Mouse (Mus musculus): ENCODE data around the gene Mrps18b. TPM values are rescaled to one million over a fixed set of nuclear protein-coding genes. Genes with fewer than 3 reads are reported as not detected.

Mrps18b gene
- polyA plus RNA-seq, 1 experiment from 2014 or later, result 63.6 TPM

DNA sequence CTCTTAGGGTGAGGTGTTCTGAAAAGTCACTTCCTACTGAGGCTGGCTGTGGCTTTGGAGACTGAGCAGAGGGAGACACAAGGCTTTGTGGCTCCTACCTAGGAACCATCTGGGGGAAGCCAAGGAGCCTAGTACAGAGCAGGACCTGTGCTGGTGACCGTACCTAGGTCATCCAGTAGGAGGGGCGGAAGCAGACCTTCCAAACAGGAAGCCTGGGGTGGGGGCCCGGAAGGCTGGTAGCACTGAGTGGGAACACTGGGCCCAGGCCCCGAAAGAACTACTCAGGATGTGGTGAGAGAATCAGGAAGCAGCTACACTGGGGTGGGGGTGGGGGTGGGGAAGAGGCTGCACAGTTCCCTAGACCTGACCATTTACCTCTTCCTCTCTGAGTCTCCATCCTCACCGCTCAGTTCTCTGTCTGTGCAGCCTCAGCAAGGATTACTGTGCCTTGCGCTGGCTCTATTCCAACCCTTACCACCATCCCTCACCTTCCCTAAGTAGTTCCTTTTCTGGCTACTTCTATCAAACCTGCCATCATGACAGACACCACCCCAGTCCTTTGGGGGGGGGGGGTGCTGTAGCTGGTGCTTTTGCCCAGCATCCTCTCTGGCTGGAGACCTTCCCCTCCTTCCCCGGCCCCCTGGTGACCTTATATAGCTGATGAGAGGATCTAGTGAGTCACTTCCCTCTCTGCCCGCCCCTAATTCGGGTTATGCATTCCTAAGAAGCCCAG is 45.9 kb downstream of the Mrps18b start:
- ATAC-seq (ENCODE audit: low FRiP score) (no peak), DNase-seq (ENCODE audit: low spot score) (no peak)
- WGBS, result 71% methylated on average over 9 of the region's 9 CpGs
- peak overlapping the region; percentile 75 for H3K4me3 ChIP-seq (replicated peaks; ENCODE audit: low read length)
- no peaks in the 10 kb centered on the region for H3K27me3 ChIP-seq (ENCODE audit: control insufficient read depth, insufficient read depth, low read length)
- H3K36me3 ChIP-seq (replicated peaks; ENCODE audit: control insufficient read depth, insufficient read depth), result peaks cover 35% of the 10 kb centered on the region
- no peaks in the 10 kb centered on the region for H3K9me3 ChIP-seq (ENCODE audit: control insufficient read depth, low read length)
- peak overlapping the region; percentile 99 for H3K4me2 ChIP-seq (replicated peaks)
- H3K4me1 ChIP-seq (replicated peaks; ENCODE audit: control insufficient read depth, insufficient read depth, low read length), result peaks cover 59% of the 10 kb centered on the region
- peak overlapping the region; percentile 95 for H3K9ac ChIP-seq
- peak overlapping the region; percentile 98 for H3K27ac ChIP-seq

DNA sequence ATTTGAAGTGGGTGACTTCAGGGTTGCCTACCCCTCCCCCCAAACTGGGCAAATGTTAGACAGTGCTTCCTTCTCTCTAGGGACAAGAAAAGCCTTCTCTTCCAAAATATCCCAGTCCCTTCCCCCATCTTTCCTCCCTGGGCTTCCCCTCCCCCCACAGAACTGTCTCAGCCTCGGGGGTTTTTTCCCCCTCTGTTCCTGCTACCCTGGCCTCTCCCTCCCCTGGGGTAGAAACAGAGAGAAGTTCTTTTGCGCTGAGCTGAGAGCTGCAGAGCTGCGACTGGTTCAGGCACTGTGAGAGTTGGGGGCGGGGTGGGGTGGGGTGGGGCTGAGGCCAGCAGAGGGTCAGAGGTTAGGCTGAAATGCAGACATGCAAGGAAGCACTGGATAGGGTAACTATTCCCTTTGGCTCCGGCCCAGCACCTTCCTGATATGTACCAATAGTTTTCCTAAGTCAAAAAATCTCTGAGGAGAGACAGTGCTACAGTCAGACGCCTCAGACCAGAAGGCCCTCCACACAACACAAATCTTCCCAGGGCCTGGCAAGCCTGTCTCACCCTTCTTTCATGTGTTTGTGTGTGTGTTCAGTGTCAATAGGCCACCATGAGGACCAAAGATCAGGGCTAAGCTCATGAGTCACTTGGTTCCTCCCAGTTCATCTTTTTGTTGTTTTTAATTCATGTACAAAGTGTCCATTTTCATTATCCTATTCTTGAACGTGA is 46.7 kb downstream of the Mrps18b start:
- DNase-seq (ENCODE audit: low spot score) (peak; percentile 33), ATAC-seq (ENCODE audit: low FRiP score) (no peak)
- peak overlapping the region; percentile 75 for H3K4me3 ChIP-seq (replicated peaks; ENCODE audit: low read length)
- no peaks in the 10 kb centered on the region for H3K27me3 ChIP-seq (ENCODE audit: control insufficient read depth, insufficient read depth, low read length)
- peaks cover 26% of the 10 kb centered on the region for H3K36me3 ChIP-seq (replicated peaks; ENCODE audit: control insufficient read depth, insufficient read depth)
- H3K4me1 ChIP-seq (replicated peaks; ENCODE audit: control insufficient read depth, insufficient read depth, low read length), result peaks cover 67% of the 10 kb centered on the region
- H3K4me2 ChIP-seq (replicated peaks), result peak overlapping the region; percentile 99
- WGBS, result 2% methylated on average over 7 of the region's 7 CpGs
- H3K9me3 ChIP-seq (ENCODE audit: control insufficient read depth, low read length), result no peaks in the 10 kb centered on the region
- peak overlapping the region; percentile 98 for H3K27ac ChIP-seq
- peak overlapping the region; percentile 95 for H3K9ac ChIP-seq

DNA sequence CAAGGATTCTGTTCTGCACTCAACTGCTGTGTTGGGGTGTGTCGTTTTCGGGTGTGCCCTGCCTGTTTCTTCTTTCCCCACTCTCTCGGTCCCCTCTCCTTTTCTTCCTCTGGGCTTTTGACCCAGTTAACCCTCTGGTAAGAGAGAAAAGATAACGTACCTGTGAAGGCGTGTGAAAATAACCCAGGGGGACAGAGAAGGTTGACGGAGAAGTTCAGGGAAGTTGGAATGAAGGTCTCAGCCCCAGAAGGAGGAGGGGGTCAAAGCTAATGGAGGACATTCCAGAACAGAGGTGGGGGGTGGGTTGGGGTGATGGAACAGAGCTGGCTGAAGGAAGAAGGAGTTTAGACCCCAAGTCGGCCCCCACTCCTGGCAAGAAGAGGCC is 47.2 kb downstream of the Mrps18b start:
- DNase-seq (ENCODE audit: low spot score), result no peak

DNA sequence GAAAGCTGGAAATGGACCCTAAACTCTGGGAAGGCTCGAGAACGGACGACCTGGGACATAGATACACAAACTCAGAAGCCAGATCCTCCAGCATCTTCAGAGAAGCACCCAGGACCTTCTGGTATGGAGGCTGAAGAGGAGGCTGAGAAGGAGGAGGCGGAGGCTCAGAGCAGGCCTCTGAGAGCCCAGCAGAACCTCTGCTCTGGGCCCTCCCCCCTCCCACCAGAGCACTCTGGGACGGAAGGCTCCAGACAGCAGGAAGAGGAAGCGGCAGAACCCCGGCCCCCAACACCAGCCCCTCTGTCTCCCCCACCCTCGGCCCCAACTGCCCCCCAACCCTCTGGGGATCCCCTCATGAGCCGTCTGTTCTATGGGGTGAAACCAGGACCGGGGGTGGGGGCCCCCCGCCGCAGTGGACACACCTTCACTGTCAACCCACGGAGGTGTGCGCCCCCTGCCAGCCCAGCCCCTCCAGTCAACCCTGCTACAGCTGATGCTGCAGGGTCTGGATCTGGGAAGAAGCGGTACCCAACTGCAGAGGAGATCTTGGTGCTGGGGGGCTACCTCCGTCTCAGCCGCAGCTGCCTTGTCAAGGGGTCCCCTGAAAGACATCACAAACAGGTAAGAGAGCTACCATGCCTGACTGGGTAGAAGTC is 47.9 kb downstream of the Mrps18b start:
- Histone ChIP-seq H3K4me1 (replicated peaks; ENCODE audit: control insufficient read depth, insufficient read depth, low read length) (peaks cover 65% of the 10 kb centered on the region), H3K27ac (peak overlapping the region; percentile 98), H3K36me3 (replicated peaks; ENCODE audit: control insufficient read depth, insufficient read depth) (peaks cover 15% of the 10 kb centered on the region), H3K4me2 (replicated peaks) (peak overlapping the region; percentile 99), H3K4me3 (replicated peaks; ENCODE audit: low read length) (peak overlapping the region; percentile 75), H3K9me3 (ENCODE audit: control insufficient read depth, low read length) (no peaks in the 10 kb centered on the region), H3K9ac (peak overlapping the region; percentile 95), H3K27me3 (ENCODE audit: control insufficient read depth, insufficient read depth, low read length) (no peaks in the 10 kb centered on the region)
- DNase-seq (ENCODE audit: low spot score) (no peak), ATAC-seq (ENCODE audit: low FRiP score) (no peak)
- 36% methylated on average over 17 of the region's 17 CpGs for WGBS

More for the DNA sequence above, 47.2 kb downstream of the Mrps18b start:
- Histone ChIP-seq H3K4me3 (replicated peaks; ENCODE audit: low read length) (peak overlapping the region; percentile 75), H3K27me3 (ENCODE audit: control insufficient read depth, insufficient read depth, low read length) (no peaks in the 10 kb centered on the region), H3K36me3 (replicated peaks; ENCODE audit: control insufficient read depth, insufficient read depth) (peaks cover 21% of the 10 kb centered on the region), H3K4me1 (replicated peaks; ENCODE audit: control insufficient read depth, insufficient read depth, low read length) (peaks cover 69% of the 10 kb centered on the region), H3K27ac (peak overlapping the region; percentile 98), H3K9me3 (ENCODE audit: control insufficient read depth, low read length) (no peaks in the 10 kb centered on the region), H3K9ac (peak overlapping the region; percentile 95), H3K4me2 (replicated peaks) (peak overlapping the region; percentile 99)
- WGBS, result 8% methylated on average over 7 of the region's 7 CpGs
- no peak for ATAC-seq (ENCODE audit: low FRiP score)

DNA sequence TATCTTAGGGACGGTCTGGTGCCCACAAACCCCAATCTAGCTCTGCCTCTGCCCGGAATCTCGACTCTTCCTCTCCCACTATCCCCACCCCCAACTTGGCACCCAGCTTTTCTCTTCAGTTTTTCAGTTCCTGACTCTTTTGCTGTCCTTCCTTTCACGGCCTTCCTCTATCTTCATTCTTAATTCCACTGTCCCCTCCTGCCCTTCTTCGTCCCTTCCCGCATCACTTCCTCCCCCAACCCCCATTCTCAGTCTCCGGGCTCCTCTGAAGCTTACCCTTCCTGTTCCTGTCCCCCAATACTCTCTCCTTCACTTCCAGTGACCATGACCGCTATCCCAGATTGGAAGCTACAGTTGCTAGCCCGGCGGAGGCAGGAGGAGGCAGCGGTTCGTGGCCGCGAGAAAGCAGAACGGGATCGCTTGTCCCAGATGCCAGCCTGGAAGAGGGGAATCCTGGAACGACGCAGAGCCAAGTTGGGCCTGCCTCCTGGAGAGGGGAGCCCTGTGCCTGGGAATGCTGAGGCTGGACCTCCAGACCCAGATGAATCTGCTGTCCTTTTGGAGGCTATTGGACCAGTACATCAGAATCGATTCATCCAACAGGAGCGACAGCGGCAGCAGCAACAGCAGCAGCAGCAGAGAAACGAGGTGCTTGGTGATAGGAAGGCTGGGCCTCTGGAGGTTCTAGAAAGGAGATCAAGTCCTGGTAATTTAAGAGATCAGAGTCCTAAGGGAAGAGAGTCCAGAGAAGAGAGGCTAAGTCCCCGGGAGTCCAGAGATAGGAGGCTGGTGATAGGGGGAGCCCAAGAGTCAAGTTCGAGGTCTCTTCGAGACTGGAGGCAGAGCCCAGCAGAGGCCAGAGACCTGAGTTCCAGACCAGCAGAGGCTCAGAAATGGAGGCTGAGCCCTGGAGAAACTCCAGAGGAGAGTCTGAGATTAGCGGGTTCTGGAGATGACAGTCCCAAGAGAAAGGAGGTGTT is 49.0 kb downstream of the Mrps18b start:
- H3K27me3 ChIP-seq (ENCODE audit: control insufficient read depth, insufficient read depth, low read length), result no peaks in the 10 kb centered on the region
- H3K4me3 ChIP-seq (replicated peaks; ENCODE audit: low read length), result peak overlapping the region; percentile 75
- peak overlapping the region; percentile 98 for H3K27ac ChIP-seq
- DNase-seq (ENCODE audit: low spot score) (peak; percentile 29), ATAC-seq (ENCODE audit: low FRiP score) (no peak)
- H3K9ac ChIP-seq, result peak overlapping the region; percentile 95
- peaks cover 55% of the 10 kb centered on the region for H3K4me1 ChIP-seq (replicated peaks; ENCODE audit: control insufficient read depth, insufficient read depth, low read length)
- peak overlapping the region; percentile 99 for H3K4me2 ChIP-seq (replicated peaks)
- H3K36me3 ChIP-seq (replicated peaks; ENCODE audit: control insufficient read depth, insufficient read depth), result peaks cover 7% of the 10 kb centered on the region; the same call in 1 of the 2 replicates
- no peaks in the 10 kb centered on the region for H3K9me3 ChIP-seq (ENCODE audit: control insufficient read depth, low read length)
- WGBS, result 6% methylated on average over 26 of the region's 26 CpGs

DNA sequence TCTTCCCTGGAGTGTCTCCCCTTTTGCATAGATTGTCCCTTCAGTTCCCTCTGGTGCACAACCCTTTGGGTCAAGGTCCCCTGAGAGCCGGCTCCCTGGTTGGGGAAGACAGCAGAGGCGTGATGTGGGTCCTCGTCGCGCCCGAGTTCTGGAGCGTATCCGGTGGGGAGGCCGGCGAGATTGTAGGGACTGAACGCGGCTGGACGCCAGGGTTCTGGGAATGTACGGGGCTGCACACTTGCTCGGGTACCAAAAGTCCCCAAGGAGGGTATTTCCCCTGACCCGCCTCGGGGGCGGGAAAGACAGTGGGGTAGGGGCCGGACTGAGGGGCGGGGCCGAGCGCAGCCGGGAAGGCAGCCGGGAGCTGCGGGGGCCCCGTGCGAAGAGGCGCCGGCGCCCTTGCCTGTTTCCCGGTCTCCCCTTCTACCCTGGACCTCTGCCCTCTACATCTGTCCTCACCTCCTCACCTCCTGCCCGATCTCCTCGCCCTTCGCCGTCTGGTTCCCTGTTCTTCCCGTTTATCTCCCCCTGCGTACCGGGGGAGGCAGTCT is 49.8 kb downstream of the Mrps18b start:
- Histone ChIP-seq H3K9ac (peak overlapping the region; percentile 95), H3K4me2 (replicated peaks) (peak overlapping the region; percentile 99), H3K4me1 (replicated peaks; ENCODE audit: control insufficient read depth, insufficient read depth, low read length) (peaks cover 57% of the 10 kb centered on the region), H3K36me3 (replicated peaks; ENCODE audit: control insufficient read depth, insufficient read depth) (peaks cover 7% of the 10 kb centered on the region; the same call in 1 of the 2 replicates), H3K4me3 (replicated peaks; ENCODE audit: low read length) (peak overlapping the region; percentile 75), H3K27ac (peak overlapping the region; percentile 98), H3K27me3 (ENCODE audit: control insufficient read depth, insufficient read depth, low read length) (no peaks in the 10 kb centered on the region), H3K9me3 (ENCODE audit: control insufficient read depth, low read length) (no peaks in the 10 kb centered on the region)
- DNase-seq (ENCODE audit: low spot score) (peak; percentile 46), ATAC-seq (ENCODE audit: low FRiP score) (peak; percentile 28; the same call in 1 of the 2 replicates)
- 0% methylated on average over 33 of the region's 38 CpGs for WGBS

DNA sequence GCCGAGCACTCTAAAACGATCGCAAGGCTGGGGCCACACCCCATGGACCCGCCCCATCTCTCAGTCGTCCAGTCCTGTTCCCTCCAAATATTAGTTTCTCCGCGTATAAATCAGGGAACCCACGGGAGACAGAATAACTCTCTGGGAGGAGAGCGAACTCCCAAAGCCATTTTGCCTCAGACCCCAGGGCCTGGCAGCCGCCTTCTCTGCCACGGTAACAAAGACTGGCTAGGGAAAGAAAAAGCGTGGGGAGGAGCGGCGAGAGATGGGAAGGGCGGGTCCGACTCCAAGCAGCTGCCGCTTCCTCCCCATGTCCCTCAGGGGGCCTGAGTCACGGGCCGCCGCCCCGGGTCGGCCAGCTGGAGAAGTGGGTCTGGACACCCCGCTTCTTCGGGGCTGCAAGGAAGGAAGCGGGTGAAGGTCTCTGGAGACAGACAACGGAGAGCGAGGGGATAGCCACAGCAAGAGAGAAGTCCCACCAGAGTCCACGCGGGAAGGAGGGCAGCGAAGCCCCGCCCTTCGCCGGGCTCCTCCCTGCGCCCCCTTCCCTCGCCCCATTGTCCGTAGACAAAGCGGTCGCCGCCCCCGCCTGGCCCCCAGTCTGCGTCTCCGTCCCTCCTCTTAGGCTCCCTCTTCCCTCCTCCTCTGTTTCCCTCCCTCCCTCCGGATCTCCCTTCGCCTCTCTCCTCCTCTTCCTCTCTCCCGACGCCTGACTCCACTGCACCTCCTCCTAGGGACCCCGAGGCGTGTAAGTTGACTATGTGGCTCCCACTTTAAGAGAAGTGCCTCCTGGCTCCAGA is 50.5 kb downstream of the Mrps18b start, which contains the start of gene Ppp1r18:
Gene Ppp1r18, plus strand, starts transcription at position 113 of the 800 bp plus-strand sequence.
- WGBS, result under 1% methylated on average over 46 of the region's 48 CpGs
- Histone ChIP-seq H3K4me2 (replicated peaks) (peak within 1 kb of the TSS; percentile 99), H3K9me3 (ENCODE audit: control insufficient read depth, low read length) (no peaks in the 10 kb centered on the region), H3K27ac (peak within 1 kb of the TSS; percentile 98), H3K36me3 (replicated peaks; ENCODE audit: control insufficient read depth, insufficient read depth) (0 out of 2 replicates have a peak, but pooled peaks cover 7% of the 10 kb centered on the region), H3K4me3 (replicated peaks; ENCODE audit: low read length) (peak within 1 kb of the TSS; percentile 75), H3K27me3 (ENCODE audit: control insufficient read depth, insufficient read depth, low read length) (no peaks in the 10 kb centered on the region), H3K9ac (peak within 1 kb of the TSS; percentile 95), H3K4me1 (replicated peaks; ENCODE audit: control insufficient read depth, insufficient read depth, low read length) (peaks cover 52% of the 10 kb centered on the region)
- peak; percentile 74 for DNase-seq (ENCODE audit: low spot score)
- ATAC-seq (ENCODE audit: low FRiP score), result peak; percentile 76

Data from hindbrain, embryonic 14.5 days (tissue).